Mouse (Mus musculus) retina, postnatal 1 day (tissue): ENCODE data around the gene Tox3.

Experiments used
- DNase-seq: peaks from one replicate; pipeline ENCODE4 v3.0.0-alpha.2; 2012

The Tox3 gene

GRCm38 (mm10) chr8:90241461-90241860, 106.7 kb downstream of the Tox3 start:
- DNase-seq, result peak; percentile 46

- DNase-seq, result no peak
Observed at GRCm38 (mm10) chr8:90232501-90232900, 115.6 kb downstream of the Tox3 start.

GRCm38 (mm10) chr8:90224172-90224571, 124.0 kb downstream of the Tox3 start:
- DNase-seq, result no peak

GRCm38 (mm10) chr8:90209105-90210037, 138.8 kb downstream of the Tox3 start:
- DNase-seq, result no peak
